Mouse (Mus musculus): ENCODE measurements around the gene Krtap9-3.
"Not testable (repeated sequence)": the region's sequence is repeated elsewhere in the genome, so short reads cannot be mapped to it uniquely, and the experiment has no call there.

Krtap9-3 gene

DNA sequence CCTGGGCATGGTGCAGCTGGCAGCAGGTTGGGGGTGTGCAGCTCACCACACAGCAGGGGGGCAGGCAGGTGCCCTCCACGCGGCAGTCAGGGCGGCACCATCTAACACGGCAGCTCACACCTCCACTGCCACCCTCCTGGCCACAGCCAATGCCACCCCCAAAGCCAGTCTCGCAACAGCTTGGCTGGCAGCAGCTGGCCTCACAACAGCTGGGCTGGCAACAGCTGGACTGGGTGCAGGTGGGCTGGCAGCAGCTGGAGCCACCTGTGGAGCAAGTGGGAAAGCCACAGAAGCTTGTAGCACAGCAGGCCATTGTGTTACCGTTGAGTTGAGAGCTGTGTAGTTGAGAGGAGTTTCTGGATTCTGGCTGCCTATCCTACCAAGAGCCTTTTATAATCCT lies at the start of gene Krtap9-3:
Gene Krtap9-3, minus strand, starts transcription at position 364 of the 400 bp plus-strand sequence.
- DNase-seq (ENCODE audit: low spot score), result not testable (repeated sequence)

- no peak for DNase-seq (ENCODE audit: low spot score)
These were observed 48.5 kb upstream of the Krtap9-3 start for GRCm38 (mm10) chr11:99646444-99646843.

GRCm38 (mm10) chr11:99644351-99644750 lies 46.4 kb upstream of the Krtap9-3 start:
- DNase-seq (ENCODE audit: low spot score), result no peak

GRCm38 (mm10) chr11:99643635-99644139 lies 45.8 kb upstream of the Krtap9-3 start, which contains the start of gene Krtap4-7:
Krtap4-7 (minus strand) TSS chr11:99644089.
- DNase-seq (ENCODE audit: low spot score), result not testable (repeated sequence)

DNA sequence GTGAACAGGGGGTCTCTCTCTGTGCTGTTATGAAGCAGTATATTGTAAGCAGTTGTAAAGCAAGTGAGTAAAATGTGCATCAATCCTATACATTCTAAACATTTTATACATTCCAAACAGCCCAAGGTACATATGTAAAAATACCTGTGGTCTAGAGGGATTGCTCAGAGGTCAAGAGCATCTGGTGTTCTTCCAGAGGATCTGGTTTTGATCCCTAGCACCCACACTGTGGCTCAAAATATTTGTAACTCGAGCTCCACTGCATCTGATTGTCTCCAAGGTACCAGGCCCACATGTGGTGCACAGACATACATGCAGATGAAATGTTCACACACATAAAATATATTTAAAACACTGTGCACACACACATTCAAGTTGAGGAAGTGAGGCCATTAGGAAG lies 43.0 kb upstream of the Krtap9-3 start:
- DNase-seq (ENCODE audit: low spot score), result no peak

GRCm38 (mm10) chr11:99637086-99637485 lies 39.2 kb upstream of the Krtap9-3 start:
- no peak for DNase-seq (ENCODE audit: low spot score)

- no peak for DNase-seq (ENCODE audit: low spot score)
These were observed 36.8 kb upstream of the Krtap9-3 start, which contains the start of gene Krtap4-2 for GRCm38 (mm10) chr11:99634653-99635134. Krtap4-2 (minus strand) TSS chr11:99635084.

DNA sequence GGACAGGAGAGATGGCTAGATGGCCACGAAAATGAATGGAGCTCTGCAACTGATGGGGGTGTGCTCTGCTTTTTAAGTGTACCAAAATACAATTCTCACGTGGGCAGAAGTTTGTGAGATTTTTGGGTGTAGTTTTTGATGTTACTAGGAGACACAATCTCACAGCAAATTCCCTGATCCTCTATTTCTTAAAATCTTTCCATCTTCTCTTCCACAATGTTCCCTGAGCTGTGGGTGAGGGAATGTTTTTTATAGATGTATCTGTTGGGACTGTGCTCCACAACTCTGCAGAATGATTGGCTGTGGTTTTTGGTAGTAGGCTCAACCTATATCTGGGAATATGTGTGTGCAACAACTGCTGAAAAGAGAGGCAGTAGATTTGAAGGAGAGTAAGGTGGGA lies 35.4 kb upstream of the Krtap9-3 start:
- no peak for DNase-seq (ENCODE audit: low spot score)

DNA sequence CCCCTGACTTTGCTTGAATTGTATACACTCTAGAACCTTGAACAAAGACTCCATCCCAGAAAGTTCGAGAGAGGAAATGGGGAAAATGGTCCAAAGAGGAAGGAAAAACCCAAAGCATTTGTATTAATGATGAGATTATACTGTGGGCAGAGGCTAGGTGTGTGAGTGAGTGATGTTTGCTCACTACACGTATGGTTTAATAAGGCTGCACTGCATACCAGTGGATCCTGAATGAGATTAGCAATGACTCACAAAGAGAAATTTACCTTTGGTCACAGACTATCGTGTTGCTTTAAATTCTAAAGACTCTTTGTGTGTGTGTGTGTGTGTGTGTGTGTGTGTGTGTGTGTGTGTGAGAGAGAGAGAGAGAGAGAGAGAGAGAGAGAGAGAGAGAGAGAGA lies 33.0 kb upstream of the Krtap9-3 start:
- DNase-seq (ENCODE audit: low spot score), result no peak

DNA sequence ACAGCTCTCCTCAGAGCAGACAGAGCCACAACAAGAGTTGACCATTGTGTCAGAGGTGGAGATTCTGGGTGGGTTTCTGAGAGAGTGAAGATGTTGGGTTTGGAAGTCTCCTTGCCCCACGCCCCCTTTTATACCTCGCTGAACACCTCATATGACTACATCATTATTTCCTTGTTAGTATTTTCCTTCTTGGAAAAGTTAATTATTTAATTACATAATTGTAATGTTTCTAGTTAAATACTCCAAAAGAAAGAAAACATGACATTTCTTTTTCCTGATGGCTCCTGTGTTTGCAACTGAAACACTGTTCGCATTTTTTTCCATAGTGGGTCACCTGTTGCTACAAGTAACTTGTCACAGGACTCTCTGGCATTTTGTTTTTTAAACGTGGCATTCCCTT lies 30.2 kb upstream of the Krtap9-3 start, which contains the start of gene Krtap4-1:
Gene Krtap4-1, minus strand, starts transcription at position 101 of the 400 bp plus-strand sequence.
- DNase-seq (ENCODE audit: low spot score), result no peak

- no peak for DNase-seq (ENCODE audit: low spot score)
These were observed 22.4 kb upstream of the Krtap9-3 start, which contains the start of gene Gm11562 for GRCm38 (mm10) chr11:99620335-99620734. Gm11562 (minus strand) TSS chr11:99620435.

GRCm38 (mm10) chr11:99614796-99615363 lies 17.0 kb upstream of the Krtap9-3 start, which contains the start of gene Krtap2-4:
Krtap2-4 (minus strand) TSS chr11:99614846.
- DNase-seq (ENCODE audit: low spot score), result no peak

DNA sequence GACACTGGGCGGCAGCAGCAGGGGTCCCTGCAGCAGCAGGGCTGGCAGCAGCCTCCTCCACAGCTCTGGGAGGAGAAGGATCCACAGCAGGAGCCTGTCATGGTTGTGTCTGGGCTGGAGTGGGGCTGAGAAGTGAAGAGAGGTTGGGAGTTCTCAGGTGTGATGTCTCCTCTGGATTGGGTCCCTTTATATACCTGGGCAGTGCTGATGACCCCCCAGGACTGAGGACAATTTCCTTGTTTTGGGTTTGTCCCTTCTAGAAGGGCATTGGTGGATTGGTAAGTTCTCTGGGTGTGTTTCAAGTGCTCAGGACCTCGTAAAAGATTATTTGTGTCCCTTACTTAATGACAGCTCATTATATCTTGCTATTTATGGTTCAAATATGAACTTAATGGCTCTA lies 12.2 kb upstream of the Krtap9-3 start, which contains the start of gene Gm11937:
Gene Gm11937, minus strand, starts transcription at position 101 of the 400 bp plus-strand sequence.
- DNase-seq (ENCODE audit: low spot score), result not testable (repeated sequence)

- DNase-seq (ENCODE audit: low spot score), result no peak
These were observed 11.2 kb upstream of the Krtap9-3 start for GRCm38 (mm10) chr11:99609126-99609525.

DNA sequence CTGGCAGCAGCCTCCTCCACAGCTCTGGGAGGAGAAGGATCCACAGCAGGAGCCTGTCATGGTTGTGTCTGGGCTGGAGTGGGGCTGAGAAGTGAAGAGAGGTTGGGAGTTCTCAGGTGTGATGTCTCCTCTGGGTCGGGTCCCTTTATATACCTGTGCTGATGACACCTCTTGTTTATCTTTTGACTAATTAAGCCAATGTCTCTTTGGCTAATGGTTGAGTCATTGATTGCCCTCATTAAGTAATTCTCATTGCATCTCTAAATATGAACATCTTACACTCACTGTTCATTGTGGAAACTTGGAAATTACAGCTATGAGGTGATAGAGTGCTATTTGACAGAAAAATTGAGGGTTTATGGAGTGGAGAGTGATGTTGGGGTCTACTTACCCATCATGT lies 5.3 kb upstream of the Krtap9-3 start, which contains the start of gene Gm11938:
Gene Gm11938, minus strand, starts transcription at position 101 of the 400 bp plus-strand sequence.
- not testable (repeated sequence) for DNase-seq (ENCODE audit: low spot score)

GRCm38 (mm10) chr11:99590981-99591380 lies 6.9 kb downstream of the Krtap9-3 start, which contains the start of gene Krtap1-3:
Krtap1-3 (minus strand) TSS chr11:99591339.
- DNase-seq (ENCODE audit: low spot score), result peak; percentile 10

DNA sequence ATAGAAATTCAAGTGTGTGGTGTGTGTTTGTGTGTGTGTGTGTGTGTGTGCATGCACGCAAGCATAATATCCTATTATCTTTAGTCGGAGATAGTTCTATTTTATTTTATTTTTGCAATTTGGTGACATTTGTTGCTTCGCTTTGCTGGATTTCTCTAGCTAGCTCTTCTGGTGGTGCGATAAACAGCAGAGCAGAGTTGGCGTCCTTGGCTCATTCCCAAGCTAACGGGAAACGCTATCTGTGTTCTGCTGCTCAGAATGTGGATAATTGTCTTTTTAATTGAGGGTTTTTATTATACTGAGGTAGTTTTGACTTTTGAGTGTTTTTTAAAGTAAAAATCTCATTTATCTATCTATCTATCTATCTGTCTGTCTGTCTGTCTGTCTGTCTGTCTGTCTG lies 12.8 kb downstream of the Krtap9-3 start:
- no peak for DNase-seq (ENCODE audit: low spot score)

DNA sequence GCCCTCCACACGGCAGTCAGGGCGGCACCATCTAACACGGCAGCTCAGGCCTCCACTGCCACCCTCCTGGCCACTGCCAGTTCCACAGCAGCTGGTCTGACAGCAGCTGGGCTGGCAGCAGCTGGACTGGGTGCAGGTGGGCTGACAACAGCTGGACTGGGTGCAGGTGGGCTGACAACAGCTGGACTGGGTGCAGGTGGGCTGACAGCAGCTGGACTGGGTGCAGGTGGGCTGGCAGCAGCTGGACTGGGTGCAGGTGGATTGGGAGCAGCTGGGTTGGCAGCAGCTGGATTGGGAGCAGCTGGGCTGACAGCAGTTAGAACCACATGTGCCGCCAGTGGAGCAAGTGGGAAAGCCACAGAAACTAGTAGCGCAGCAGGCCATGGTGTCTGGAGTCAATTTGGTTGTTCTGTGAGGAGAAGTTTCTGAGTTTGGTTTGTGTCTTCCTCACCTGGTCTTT lies 14.6 kb downstream of the Krtap9-3 start, which contains the start of gene Krtap1-4:
Gene Krtap1-4, minus strand, starts transcription at position 410 of the 460 bp plus-strand sequence.
- DNase-seq (ENCODE audit: low spot score), result no peak

GRCm38 (mm10) chr11:99581564-99581963 lies 16.3 kb downstream of the Krtap9-3 start:
- DNase-seq (ENCODE audit: low spot score), result no peak

DNA sequence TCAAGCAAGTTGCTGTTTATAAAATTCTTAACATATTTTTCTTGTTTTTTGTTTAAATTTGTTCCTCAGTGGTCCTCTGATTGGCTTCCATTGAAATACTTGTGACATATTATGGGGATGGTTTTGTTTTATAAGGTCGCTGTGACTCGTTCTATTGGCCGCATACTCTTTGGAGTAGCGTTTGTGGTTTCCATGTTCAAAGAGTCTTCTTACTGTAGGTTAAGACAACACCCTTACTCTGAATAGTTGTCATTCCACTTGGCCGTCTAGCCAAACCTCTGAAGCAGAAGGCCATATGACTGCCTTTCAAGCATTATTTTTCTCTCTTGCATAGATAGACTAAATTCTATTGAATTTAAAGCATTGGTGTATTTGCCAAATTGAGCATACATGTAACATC lies 16.9 kb downstream of the Krtap9-3 start:
- no peak for DNase-seq (ENCODE audit: low spot score)

- DNase-seq (ENCODE audit: low spot score), result no peak
These were observed 17.3 kb downstream of the Krtap9-3 start, which contains the start of gene Krtap1-5 for GRCm38 (mm10) chr11:99580636-99581035. Krtap1-5 (minus strand) TSS chr11:99581016.

DNA sequence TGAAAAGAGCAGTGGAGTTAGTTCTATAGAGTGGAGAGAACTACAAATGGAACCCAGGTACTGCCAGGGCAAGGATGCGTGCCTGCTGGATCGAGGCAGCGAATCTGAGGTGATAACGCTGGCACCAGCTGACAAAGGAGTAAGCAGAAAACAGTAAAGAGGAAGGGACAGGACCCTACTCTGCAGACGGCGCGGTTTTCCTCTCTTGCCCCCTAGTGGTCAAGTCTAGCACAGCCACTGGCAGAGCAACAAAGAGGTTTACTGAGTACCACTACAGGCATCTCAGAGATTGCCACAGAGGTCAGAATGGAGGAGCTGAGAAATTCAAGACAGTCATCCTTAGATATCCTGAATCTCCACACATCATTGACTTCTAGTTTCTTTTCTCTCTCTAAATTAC lies 23.8 kb downstream of the Krtap9-3 start:
- peak; percentile 40 for DNase-seq (ENCODE audit: low spot score)

GRCm38 (mm10) chr11:99573164-99573563 lies 24.7 kb downstream of the Krtap9-3 start:
- DNase-seq (ENCODE audit: low spot score), result no peak

Data from adipocyte (in vitro differentiated cells).